Mouse (Mus musculus): ENCODE measurements at regions not wholly inside any gene's neighbourhood (a gene's known extent, or its start where the extent isn't known, plus 50 kb on each side); places are given as distances from the start of the nearest gene placed in this dataset.
"Not testable (repeated sequence)": the region's sequence is repeated elsewhere in the genome, so short reads cannot be mapped to it uniquely, and the experiment has no call there.

GRCm38 (mm10) chr4:6600766-6601367 lies 1638.0 kb downstream of the Car8 start:
- DNase-seq: no peak

GRCm38 (mm10) chr4:6596321-6596720 lies 1642.5 kb downstream of the Car8 start:
- DNase-seq: no peak

- DNase-seq: not testable (repeated sequence)
Observed at GRCm38 (mm10) chr4:6592890-6593289, 1646.0 kb downstream of the Car8 start.

GRCm38 (mm10) chr4:6561604-6562357 lies 1677.1 kb downstream of the Car8 start:
- DNase-seq: peak; percentile 37

GRCm38 (mm10) chr4:6539626-6540025 lies 1699.2 kb downstream of the Car8 start:
- no peak for DNase-seq

- DNase-seq: no peak
Observed at GRCm38 (mm10) chr4:6532441-6532840, 1706.4 kb downstream of the Car8 start.

- DNase-seq: no peak
Observed at GRCm38 (mm10) chr4:6517626-6518025, 1721.2 kb downstream of the Car8 start.

- peak; percentile 83 for DNase-seq
Observed at GRCm38 (mm10) chr4:6514823-6515222, 1721.7 kb upstream of the Impad1 start.

- no peak for DNase-seq
Observed at GRCm38 (mm10) chr4:6513635-6514034, 1720.5 kb upstream of the Impad1 start.

- peak; percentile 88 for DNase-seq
Observed at GRCm38 (mm10) chr4:6512749-6513364, 1719.7 kb upstream of the Impad1 start.

GRCm38 (mm10) chr4:6508091-6508490 lies 1714.9 kb upstream of the Impad1 start:
- DNase-seq: no peak
